Mouse (Mus musculus) E14TG2a.4 (cell line): Measurements from ENCODE around the gene Klk10.

Source experiments
- H3K27me3 ChIP-seq: 2 replicates; pipeline ENCODE4 v1.6.1; 2014; ENCODE audit warnings: low read length, control low read depth; ENCODE audit not compliant: insufficient read depth
- H3K36me3 ChIP-seq: 2 replicates; pipeline ENCODE4 v1.6.1; 2014; ENCODE audit warnings: low read length, control low read depth; ENCODE audit not compliant: insufficient read depth
- H3K4me1 ChIP-seq: replicated peaks from 2 replicates; pipeline ENCODE4 v1.6.1; 2014; ENCODE audit warnings: low read depth, low read length, control low read depth
- H3K4me3 ChIP-seq: replicated peaks from 2 replicates; pipeline ENCODE4 v1.5.1; 2014; ENCODE audit warnings: mild to moderate bottlenecking, low read length
- H3K9me3 ChIP-seq: 2 replicates; pipeline ENCODE4 v1.6.1; 2014; ENCODE audit warnings: low read length, control low read depth
- CTCF ChIP-seq: conservative IDR thresholded peaks from 2 replicates; pipeline ENCODE4 v1.5.1; 2014; ENCODE audit warnings: low read length
- NANOG ChIP-seq: IDR thresholded peaks from 2 replicates; pipeline ENCODE4 v1.6.1; 2014; ENCODE audit warnings: borderline replicate concordance, low read length, mixed read lengths
- POU5F1 ChIP-seq: IDR thresholded peaks from 2 replicates; pipeline ENCODE4 v1.6.1; 2014; ENCODE audit warnings: low read length, borderline replicate concordance

Gene Klk10

DNA sequence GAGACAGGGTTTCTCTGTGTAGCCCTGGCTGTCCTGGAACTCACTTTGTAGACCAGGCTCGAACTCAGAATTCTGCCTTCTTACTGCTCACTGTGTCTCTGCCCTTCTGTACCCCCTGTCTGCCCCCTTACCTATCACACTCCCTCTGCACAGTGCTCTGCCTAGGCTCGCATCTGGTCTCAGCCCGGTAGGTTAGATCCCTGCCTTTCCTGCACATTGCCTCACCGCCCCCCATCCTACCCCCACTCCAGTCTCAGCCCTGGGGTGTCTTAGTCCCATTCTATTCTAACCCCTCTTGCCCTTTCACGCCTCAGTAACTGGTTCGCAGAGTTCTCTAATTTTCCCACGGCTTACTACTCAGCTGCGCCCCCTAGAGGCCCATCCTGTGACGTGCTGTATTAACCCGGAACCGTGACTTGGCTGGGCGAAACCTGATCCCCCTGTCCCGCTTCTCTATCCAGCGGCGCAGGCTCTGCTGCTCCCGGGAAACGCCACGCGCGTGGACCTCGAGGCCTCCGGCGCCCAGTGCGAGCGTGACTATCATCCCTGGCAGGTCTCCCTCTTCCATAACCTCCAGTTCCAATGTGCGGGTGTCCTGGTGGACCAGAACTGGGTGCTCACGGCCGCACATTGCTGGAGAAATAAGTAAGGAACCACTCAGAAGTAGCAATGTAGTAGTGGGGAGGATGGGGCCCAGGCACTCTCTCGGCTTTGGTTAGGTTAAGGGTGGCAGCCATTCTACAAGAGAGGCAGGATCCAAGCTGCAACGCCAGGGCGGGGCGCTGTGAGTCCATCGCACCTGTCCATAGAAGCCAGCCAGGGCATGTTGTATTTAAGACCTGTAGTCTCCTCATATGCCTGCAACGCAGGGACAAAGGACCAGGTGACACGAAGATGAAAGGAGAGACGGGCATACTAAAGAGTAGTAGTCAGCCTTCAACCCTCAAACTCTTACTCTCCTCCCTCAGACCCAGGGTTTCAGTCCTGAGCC, 1.7 kb downstream of the Klk10 start:
- no peaks in the 10 kb centered on the region for H3K9me3 ChIP-seq
- H3K27me3 ChIP-seq: peaks cover 33% of the 10 kb centered on the region
- no peaks in the 10 kb centered on the region for H3K36me3 ChIP-seq
- H3K4me3 ChIP-seq: peak overlapping the region; percentile 68
- TF ChIP-seq NANOG (no peak), CTCF (peak; percentile 84), POU5F1 (no peak)
- peaks cover 43% of the 10 kb centered on the region for H3K4me1 ChIP-seq

DNA sequence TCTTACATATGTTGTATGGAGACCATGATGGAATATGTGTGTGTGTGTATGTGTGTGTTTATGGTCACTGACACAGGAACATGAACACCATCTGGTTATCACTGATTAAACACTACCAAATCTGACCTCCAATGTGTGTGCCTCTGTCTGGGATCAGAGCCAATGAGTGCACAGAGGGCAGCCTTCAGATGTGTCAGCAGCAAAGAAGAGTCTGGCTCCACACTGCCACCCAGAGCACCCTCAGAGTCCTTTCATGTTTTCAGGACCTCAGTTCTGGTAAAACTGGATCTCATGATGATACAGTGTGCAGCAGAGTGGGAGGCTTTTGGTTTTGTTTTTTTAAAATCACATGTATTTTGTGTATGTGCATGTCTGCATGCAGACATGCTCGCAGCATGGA, 4.5 kb downstream of the Klk10 start:
- no peaks in the 10 kb centered on the region for H3K9me3 ChIP-seq
- no peak for TF ChIP-seq NANOG
- TF ChIP-seq CTCF: no peak
- TF ChIP-seq POU5F1: no peak
- peaks cover 30% of the 10 kb centered on the region for H3K27me3 ChIP-seq
- no peaks in the 10 kb centered on the region for H3K36me3 ChIP-seq
- H3K4me1 ChIP-seq: peaks cover 42% of the 10 kb centered on the region
- no peak overlapping the region for H3K4me3 ChIP-seq

DNA sequence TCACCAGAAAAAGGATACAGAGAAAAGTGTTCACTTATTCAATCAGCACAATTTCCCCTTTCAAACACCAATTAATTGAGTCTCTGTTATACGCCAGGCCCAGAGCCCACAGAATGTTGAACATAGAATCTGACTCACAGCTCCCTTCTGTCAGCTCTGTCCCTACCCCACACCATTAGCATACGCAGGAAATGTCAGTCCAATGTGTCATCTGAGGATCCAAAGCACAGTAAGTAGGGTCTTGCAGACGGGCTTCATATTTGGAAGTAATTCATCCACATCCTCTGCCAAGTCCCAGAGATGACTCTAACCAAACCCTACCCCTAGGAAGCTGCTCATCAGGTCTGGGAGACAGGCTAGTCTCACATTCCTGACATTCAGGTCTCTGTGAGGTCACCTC, 7.3 kb downstream of the Klk10 start:
- no peak overlapping the region for H3K4me3 ChIP-seq
- H3K9me3 ChIP-seq: no peaks in the 10 kb centered on the region
- no peak for TF ChIP-seq CTCF
- TF ChIP-seq NANOG: no peak
- no peak for TF ChIP-seq POU5F1
- peaks cover 20% of the 10 kb centered on the region for H3K27me3 ChIP-seq
- H3K36me3 ChIP-seq: no peaks in the 10 kb centered on the region
- peaks cover 29% of the 10 kb centered on the region for H3K4me1 ChIP-seq

DNA sequence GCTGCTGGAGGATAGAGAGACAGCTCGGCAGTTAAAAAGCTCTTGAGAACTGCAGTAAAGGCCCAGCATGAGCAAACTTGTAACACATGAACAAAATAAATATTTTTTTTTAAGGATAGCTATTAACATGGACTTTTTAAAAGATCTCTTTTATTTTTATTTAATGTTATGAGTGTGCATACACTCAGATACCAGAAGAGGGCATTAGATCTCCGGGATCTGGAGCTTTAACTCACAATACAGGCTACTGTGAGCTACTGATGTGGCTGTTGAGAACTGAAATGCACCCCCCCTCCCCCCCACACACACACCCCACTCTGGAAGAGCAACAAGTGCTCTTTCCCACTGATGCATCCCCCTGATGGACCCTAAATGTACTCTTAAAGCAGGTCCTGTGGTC, 8.5 kb downstream of the Klk10 start:
- peaks cover 11% of the 10 kb centered on the region for H3K27me3 ChIP-seq
- 0 out of 2 replicates have a peak, but pooled peaks have one; percentile 9 for TF ChIP-seq CTCF
- TF ChIP-seq NANOG: no peak
- H3K36me3 ChIP-seq: no peaks in the 10 kb centered on the region
- H3K9me3 ChIP-seq: no peaks in the 10 kb centered on the region
- H3K4me3 ChIP-seq: no peak overlapping the region
- H3K4me1 ChIP-seq: peaks cover 24% of the 10 kb centered on the region

DNA sequence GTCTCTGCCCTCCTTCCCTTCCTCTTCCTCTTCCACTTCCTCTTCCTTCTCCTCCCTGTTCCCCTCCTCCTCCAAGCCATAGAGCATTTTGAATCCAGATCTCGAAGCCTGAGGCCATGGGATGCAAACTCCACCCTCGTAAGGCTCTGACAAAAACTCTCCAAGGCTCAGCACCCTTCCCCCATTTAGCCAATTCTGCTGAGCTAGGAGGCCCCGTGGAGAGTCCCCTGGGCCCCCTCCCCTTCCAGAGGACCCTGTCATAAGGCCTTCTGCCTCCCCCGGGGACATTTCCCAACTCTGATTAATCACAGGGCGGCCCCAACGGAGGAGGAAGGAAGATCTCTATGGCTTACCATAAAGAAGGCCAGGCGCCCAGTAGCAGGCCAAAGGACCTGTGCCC, 10.8 kb downstream of the Klk10 start, which contains the start of gene Klk9:
Gene Klk9, plus strand, starts transcription at position 301 of the 400 bp plus-strand sequence.
- peaks cover 28% of the 10 kb centered on the region for H3K27me3 ChIP-seq
- no peak within 1 kb of the TSS for H3K4me3 ChIP-seq
- H3K36me3 ChIP-seq: no peaks in the 10 kb centered on the region
- no peaks in the 10 kb centered on the region for H3K9me3 ChIP-seq
- TF ChIP-seq CTCF: no peak
- TF ChIP-seq POU5F1: no peak
- TF ChIP-seq NANOG: no peak
- H3K4me1 ChIP-seq: peaks cover 38% of the 10 kb centered on the region

DNA sequence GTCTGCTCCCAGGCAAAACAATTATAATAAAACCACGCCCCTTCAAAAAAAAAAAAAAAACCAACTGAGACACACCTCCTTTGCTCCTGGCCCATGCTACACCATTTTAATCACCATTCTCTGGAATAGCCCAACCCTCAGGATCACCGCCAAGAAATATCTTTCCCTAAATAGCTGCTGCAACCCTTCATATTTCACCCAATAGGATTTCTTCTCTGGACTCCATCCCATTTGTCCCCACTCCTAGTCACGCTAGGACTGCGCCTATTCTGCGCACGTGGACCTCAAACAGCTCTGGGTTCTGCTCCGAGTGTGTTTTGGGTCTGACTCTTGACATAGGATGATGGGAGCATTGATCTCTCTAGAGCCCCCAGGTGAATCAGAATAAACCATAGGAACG, 15.5 kb downstream of the Klk10 start:
- peaks cover 65% of the 10 kb centered on the region for H3K4me1 ChIP-seq
- peaks cover 35% of the 10 kb centered on the region for H3K27me3 ChIP-seq
- TF ChIP-seq NANOG (no peak), CTCF (no peak), POU5F1 (no peak)
- H3K9me3 ChIP-seq: no peaks in the 10 kb centered on the region
- peak overlapping the region; percentile 82 for H3K4me3 ChIP-seq
- H3K36me3 ChIP-seq: peaks cover 6% of the 10 kb centered on the region

DNA sequence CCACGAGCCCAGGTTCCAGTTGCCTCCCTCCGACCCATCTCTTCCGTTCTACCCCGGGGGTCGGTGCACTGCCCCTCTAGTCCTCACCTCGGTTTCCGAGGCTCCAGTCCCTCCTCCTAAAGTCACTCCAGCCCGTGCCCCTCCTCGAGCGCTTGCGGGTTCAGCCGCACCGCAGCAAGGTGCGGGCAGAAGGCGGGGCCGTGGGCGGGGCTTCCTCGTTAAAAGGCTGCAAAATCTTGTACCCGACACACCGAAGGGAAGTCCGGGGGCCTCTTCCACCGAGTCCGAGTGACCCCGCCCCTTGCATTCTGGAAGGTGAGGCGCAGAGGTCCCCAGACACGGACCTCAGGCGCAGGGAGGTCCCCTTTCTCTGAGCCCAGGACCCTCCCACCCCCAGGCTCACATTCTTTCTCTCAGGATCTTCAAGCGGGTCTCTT, 16.5 kb downstream of the Klk10 start, which contains the start of gene Klk8:
Gene Klk8, plus strand, starts transcription at position 245 of the 437 bp plus-strand sequence.
- peaks cover 13% of the 10 kb centered on the region for H3K36me3 ChIP-seq
- H3K9me3 ChIP-seq: no peaks in the 10 kb centered on the region
- peak within 1 kb of the TSS; percentile 82 for H3K4me3 ChIP-seq
- H3K27me3 ChIP-seq: peaks cover 33% of the 10 kb centered on the region
- TF ChIP-seq NANOG: no peak
- TF ChIP-seq CTCF: no peak
- no peak for TF ChIP-seq POU5F1
- peaks cover 57% of the 10 kb centered on the region for H3K4me1 ChIP-seq

DNA sequence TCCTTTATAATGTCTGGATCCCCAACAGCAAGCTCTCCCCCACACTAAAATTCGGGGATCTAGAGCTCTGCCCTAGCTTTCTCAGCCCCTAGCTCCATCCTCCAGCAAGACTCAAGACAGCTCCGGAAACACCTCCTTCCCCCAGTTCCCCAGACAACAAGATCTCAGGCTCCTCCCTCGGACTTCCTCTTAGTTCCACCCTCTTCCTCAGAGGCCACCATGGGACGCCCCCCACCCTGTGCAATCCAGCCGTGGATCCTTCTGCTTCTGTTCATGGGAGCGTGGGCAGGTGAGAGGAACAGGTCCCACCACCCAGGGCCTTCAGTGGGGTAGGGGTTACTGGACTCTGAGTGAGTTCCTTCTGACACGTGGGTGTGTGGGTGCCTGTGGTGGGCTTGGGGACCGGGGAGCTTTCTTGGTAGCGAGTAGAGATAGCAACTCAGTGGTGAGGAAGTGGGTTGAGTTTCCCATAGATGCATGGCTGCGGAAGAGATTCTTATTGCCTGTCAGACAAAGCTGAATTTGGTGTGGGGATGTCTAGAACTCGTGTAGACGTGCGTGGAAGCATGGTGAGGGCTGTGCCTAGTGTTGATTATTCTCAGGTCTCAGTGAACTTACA, 17.1 kb downstream of the Klk10 start:
- H3K4me1 ChIP-seq: peaks cover 58% of the 10 kb centered on the region
- H3K36me3 ChIP-seq: peaks cover 19% of the 10 kb centered on the region
- no peaks in the 10 kb centered on the region for H3K9me3 ChIP-seq
- TF ChIP-seq NANOG (no peak), POU5F1 (no peak), CTCF (no peak)
- peaks cover 33% of the 10 kb centered on the region for H3K27me3 ChIP-seq
- peak overlapping the region; percentile 82 for H3K4me3 ChIP-seq
